Mouse (Mus musculus) midbrain, embryonic 11.5 days (tissue): ENCODE results near the gene Mark3. TPM values are rescaled to one million over a fixed set of nuclear protein-coding genes. Genes with fewer than 3 reads are reported as not detected.
"Not testable (repeated sequence)": the region's sequence is repeated elsewhere in the genome, so short reads cannot be mapped to it uniquely, and the experiment has no call there.

Experiments used
- ATAC-seq: fragments of 200-750 bp; cut with Nextera tagmentation; 2 replicates; pipeline ENCODE4 v1.8.0; 2017; ENCODE audit warnings: moderate TSS enrichment, moderate library complexity; ENCODE audit not compliant: low FRiP score
- DNase-seq: peaks from one replicate; pipeline ENCODE4 v3.0.0; 2015; ENCODE audit warnings: low spot score; ENCODE audit errors: missing footprints
- H3K27ac ChIP-seq: fragments of 300-500 bp; sonication (generic); 2 replicates; pipeline ENCODE4 v1.5.1; 2014; ENCODE audit warnings: low read depth, low read length
- H3K27me3 ChIP-seq: fragments of 300-500 bp; sonication (generic); 2 replicates; pipeline ENCODE4 v1.6.1; 2014; ENCODE audit warnings: mild to moderate bottlenecking, low read length, moderate library complexity, mixed read lengths; ENCODE audit not compliant: control insufficient read depth, insufficient read depth
- H3K36me3 ChIP-seq: fragments of 300-500 bp; sonication (generic); 2 replicates; pipeline ENCODE4 v1.6.1; 2014; ENCODE audit warnings: mild to moderate bottlenecking, low read length, moderate library complexity, mixed read lengths; ENCODE audit not compliant: control insufficient read depth, insufficient read depth
- H3K4me1 ChIP-seq: fragments of 300-500 bp; sonication (generic); 2 replicates; pipeline ENCODE4 v1.6.1; 2014; ENCODE audit warnings: low read length; ENCODE audit not compliant: control insufficient read depth, insufficient read depth
- H3K4me2 ChIP-seq: fragments of 300-500 bp; sonication (generic); 2 replicates; pipeline ENCODE4 v1.6.1; 2014; ENCODE audit warnings: mild to moderate bottlenecking, moderate library complexity
- H3K4me3 ChIP-seq: fragments of 300-500 bp; sonication (generic); 2 replicates; pipeline ENCODE4 v1.5.1; 2014; ENCODE audit warnings: low read depth, low read length
- H3K9ac ChIP-seq: fragments of 300-500 bp; sonication (generic); 2 replicates; pipeline ENCODE4 v1.6.1; 2014; ENCODE audit warnings: low read length
- H3K9me3 ChIP-seq: fragments of 300-500 bp; sonication (generic); 2 replicates; pipeline ENCODE4 v1.6.1; 2016; ENCODE audit warnings: low read length; ENCODE audit not compliant: control insufficient read depth
- WGBS: fragments of 180-500 bp; shearing (Covaris S2); extraction: QIAGEN DNeasy Blood & Tissue Kit; methylation state at CpG from one replicate; pipeline ENCODE4 v1.1.7; 2014; 5-methylcytosine and 5-hydroxymethylcytosine counted together
- polyA plus RNA-seq: library from polyadenylated mRNA; unstranded; fragments of >200 nt; fragmentation: Nextera tagmentation; extraction: Ambion mirVana; gene quantifications from 2 replicates; pipeline ENCODE4 v1.2.1, GENCODE M21; 2014

Gene Mark3
- polyA plus RNA-seq, 1 experiment from 2014 or later: 73.7 TPM

DNA sequence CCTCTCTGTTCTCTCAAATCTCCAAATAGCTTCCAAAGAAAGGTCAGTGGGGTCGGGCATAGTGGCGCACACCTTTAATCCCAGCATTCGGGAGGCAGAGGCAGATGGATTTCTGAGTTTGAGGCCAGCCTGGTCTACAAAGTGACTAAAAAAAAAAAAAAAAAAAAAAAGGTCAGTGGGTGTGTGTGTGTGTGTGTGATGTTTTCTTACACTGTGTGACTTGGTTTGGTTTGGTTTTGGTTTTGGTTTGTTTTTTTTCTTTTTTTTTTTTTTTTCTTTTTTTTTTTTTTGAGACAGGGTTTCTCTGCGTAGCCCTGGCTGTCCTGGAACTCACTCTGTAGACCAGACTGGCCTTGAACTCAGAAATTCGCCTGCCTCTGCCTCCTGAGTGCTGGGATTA is 18.4 kb upstream of the Mark3 start:
- not testable (repeated sequence) for H3K4me3 ChIP-seq, H3K9ac ChIP-seq, H3K4me2 ChIP-seq, ATAC-seq, H3K36me3 ChIP-seq, H3K4me1 ChIP-seq, DNase-seq, H3K27me3 ChIP-seq, H3K9me3 ChIP-seq, H3K27ac ChIP-seq
- 74% methylated on average over 5 of the region's 5 CpGs for WGBS

DNA sequence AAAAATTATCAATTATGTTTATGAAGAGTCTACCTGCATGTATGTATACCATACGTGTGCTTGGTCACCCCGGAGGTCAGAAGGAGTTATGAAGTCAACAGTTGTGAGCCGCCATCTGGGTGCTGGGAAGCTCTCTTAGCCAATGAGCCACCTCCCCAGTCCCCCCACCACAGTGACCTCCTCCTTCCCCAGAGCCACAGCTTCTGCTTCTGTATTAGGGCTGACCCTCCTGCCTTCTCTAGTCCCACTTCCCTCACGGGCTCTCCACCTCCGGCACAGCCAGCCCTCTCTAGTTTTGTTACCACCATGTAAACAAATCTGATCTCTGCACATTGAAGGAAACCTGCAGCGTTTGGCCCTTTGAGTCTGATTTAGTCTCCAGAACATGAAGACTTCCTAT is 16.8 kb upstream of the Mark3 start:
- H3K4me3 ChIP-seq: no peak overlapping the region
- H3K9ac ChIP-seq: no peak overlapping the region
- no peak for DNase-seq
- H3K9me3 ChIP-seq: no peaks in the 10 kb centered on the region
- no peak overlapping the region for H3K27ac ChIP-seq
- no peaks in the 10 kb centered on the region for H3K4me1 ChIP-seq
- WGBS: 66% methylated on average over 6 of the region's 6 CpGs
- ATAC-seq: no peak
- H3K4me2 ChIP-seq: no peak overlapping the region
- H3K36me3 ChIP-seq: no peaks in the 10 kb centered on the region
- H3K27me3 ChIP-seq: no peaks in the 10 kb centered on the region

DNA sequence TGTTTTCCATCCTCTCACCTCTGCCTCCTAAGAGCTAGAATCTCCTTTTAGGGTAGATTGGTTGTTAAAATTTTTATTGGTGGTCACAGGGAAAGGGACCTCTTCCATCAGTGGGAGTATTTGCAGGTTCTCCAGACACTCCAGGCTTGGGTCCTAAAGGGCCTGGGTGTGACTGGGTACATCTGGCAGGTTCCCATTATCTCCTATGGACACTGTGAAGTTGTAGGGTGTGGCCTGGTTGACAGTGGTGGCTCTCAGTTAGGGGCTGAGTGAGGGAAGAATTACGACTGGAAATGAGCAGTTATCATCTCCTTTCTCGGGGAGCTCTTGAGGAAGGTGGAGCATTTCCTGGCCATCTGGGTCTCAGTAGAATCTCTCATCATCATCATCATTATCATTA is 15.7 kb upstream of the Mark3 start:
- no peaks in the 10 kb centered on the region for H3K4me1 ChIP-seq
- 70% methylated on average over 2 of the region's 2 CpGs for WGBS
- no peaks in the 10 kb centered on the region for H3K9me3 ChIP-seq
- ATAC-seq (no peak), DNase-seq (no peak)
- H3K27ac ChIP-seq: no peak overlapping the region
- H3K27me3 ChIP-seq: no peaks in the 10 kb centered on the region
- no peak overlapping the region for H3K4me2 ChIP-seq
- H3K9ac ChIP-seq: no peak overlapping the region
- no peak overlapping the region for H3K4me3 ChIP-seq
- H3K36me3 ChIP-seq: no peaks in the 10 kb centered on the region

DNA sequence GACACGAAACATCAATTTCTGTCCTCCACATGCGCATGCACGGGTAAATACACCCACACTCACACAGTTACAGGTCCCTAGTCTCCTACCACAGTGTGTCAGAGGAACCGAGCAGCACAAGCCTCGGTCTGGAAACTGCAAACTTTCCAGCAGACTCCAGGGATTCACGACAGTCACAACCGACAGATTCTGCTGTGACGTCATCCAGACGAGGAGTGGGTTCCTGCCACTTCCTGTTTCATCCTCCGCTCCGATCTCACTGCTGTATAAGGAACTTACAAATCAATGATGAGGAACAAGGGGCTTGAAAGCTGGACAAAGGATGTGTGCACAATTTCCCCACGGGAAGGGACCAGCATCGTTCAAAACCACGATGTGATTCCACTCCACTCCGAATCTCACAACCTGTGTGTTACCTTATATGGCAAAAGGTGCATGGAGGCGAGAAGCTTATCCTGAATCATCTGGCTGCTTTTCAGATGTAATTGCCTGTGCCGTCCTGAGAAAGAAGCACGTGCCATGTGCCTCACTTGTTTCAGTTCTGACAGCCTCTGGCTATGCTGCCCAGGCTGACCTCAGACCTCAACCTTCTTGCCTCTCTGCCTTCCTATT is 14.6 kb upstream of the Mark3 start:
- Histone ChIP-seq H3K27me3 (no peaks in the 10 kb centered on the region), H3K4me2 (no peak overlapping the region), H3K27ac (no peak overlapping the region), H3K9me3 (no peaks in the 10 kb centered on the region), H3K4me1 (no peaks in the 10 kb centered on the region), H3K36me3 (no peaks in the 10 kb centered on the region), H3K9ac (0 out of 2 replicates have a peak overlapping the region, but pooled peaks have one; percentile 16), H3K4me3 (no peak overlapping the region)
- WGBS: 69% methylated on average over 18 of the region's 18 CpGs
- DNase-seq: no peak
- ATAC-seq: no peak

DNA sequence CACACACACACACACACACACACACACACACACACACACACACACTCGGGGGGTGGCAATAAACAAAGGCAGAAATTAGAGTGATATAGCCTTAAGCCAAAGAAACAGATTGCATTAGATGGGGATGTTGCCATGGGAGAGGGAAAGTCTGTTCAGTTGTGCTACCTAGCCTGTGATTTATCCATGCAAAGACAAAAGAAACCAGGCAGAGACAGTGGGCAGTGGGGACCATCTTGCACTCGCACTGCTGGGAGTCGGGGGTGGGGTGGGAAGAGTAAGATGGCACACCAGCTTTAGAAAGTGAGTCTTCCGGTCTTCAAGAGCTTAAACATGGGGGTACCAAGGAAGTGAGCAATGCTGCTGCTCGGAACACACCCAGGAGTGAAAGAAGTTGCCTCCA is 14.0 kb upstream of the Mark3 start:
- Histone ChIP-seq H3K27ac (no peak overlapping the region), H3K4me3 (no peak overlapping the region), H3K36me3 (no peaks in the 10 kb centered on the region), H3K4me2 (no peak overlapping the region), H3K9me3 (no peaks in the 10 kb centered on the region), H3K27me3 (no peaks in the 10 kb centered on the region), H3K4me1 (no peaks in the 10 kb centered on the region), H3K9ac (no peak overlapping the region)
- WGBS: 70% methylated on average over 5 of the region's 5 CpGs
- DNase-seq (no peak), ATAC-seq (no peak)

DNA sequence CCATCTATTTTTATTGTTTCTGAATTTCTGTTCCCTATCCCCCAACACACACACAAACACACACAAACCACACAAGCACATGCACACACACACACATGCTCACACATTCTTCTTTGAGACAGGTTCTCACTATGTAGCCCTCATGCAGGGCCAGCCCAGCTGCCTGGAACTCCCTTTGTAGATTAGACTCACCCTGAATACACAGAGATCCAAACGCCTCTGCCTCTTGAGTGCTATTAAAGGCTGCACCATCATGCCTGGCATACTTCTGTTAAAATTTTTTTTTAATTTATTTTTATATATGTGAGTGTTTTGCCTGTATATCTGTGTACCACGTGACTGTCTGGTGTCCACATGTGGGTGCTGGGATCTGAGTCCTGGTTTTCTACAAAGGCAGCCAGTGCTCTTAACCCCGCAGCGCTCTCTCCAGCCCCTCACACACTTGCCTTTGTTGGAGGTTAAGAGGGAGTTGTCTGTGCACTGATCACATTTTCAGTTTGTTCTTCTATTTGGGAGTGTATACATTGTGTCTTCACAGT is 12.0 kb upstream of the Mark3 start:
- Histone ChIP-seq H3K9ac (no peak overlapping the region), H3K4me1 (no peaks in the 10 kb centered on the region), H3K4me3 (no peak overlapping the region), H3K36me3 (no peaks in the 10 kb centered on the region), H3K27me3 (no peaks in the 10 kb centered on the region), H3K27ac (no peak overlapping the region), H3K9me3 (no peaks in the 10 kb centered on the region), H3K4me2 (no peak overlapping the region)
- 49% methylated on average over 4 of the region's 4 CpGs for WGBS
- ATAC-seq (no peak), DNase-seq (no peak)

DNA sequence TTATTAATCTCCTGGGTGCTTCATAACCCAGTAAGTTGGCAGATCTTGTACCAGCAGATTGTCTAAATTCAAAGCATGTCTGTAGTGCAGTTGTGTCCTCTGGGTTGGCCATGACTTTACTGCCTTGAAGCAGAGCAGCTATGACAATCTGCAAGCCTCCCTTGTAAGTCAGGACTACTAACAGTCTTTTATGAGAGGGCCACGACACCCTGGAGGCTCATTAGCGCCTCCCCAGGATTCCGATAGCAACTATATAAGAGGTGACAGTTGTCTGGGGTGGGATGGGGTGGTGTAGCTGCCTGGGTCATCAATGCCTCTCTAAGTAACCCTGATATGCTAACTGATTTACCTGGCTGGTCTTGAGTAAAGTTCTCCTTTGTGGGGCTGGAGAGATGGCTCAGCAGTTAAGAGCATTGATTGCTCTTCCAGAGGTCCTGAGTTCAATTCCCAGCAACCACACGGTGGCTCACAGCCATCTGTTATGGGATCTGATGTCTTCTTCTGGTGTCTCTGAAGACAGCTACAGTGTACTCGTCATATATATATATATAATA is 11.2 kb upstream of the Mark3 start:
- Histone ChIP-seq H3K9ac (no peak overlapping the region), H3K4me3 (no peak overlapping the region), H3K9me3 (no peaks in the 10 kb centered on the region), H3K27me3 (no peaks in the 10 kb centered on the region), H3K4me2 (no peak overlapping the region), H3K4me1 (no peaks in the 10 kb centered on the region), H3K27ac (no peak overlapping the region), H3K36me3 (no peaks in the 10 kb centered on the region)
- 47% methylated on average over 5 of the region's 5 CpGs for WGBS
- no peak for DNase-seq
- no peak for ATAC-seq

DNA sequence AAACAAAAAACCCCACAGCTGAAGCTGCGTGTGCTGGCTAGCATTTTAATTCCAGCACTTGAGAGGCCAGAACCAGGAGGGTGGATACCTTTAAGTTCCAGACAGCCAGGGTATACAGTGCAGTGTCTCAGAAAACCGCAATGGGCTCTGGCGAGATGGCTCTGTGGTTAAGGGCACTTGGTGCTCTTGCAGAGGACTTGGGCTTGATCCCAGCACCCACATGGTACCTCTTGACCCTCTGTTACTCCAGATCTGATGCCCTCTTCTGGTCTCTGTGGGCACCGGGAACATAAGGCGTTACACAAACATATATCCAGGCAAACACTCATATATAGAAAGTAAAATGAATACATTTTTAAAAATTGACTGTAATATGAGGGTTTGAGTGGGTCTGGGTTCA is 9.0 kb upstream of the Mark3 start:
- WGBS: 86% methylated on average over 5 of the region's 5 CpGs
- Histone ChIP-seq H3K27ac (no peak overlapping the region), H3K4me3 (no peak overlapping the region), H3K4me1 (no peaks in the 10 kb centered on the region), H3K36me3 (no peaks in the 10 kb centered on the region), H3K4me2 (no peak overlapping the region), H3K9me3 (no peaks in the 10 kb centered on the region), H3K9ac (no peak overlapping the region), H3K27me3 (no peaks in the 10 kb centered on the region)
- DNase-seq (no peak), ATAC-seq (no peak)

DNA sequence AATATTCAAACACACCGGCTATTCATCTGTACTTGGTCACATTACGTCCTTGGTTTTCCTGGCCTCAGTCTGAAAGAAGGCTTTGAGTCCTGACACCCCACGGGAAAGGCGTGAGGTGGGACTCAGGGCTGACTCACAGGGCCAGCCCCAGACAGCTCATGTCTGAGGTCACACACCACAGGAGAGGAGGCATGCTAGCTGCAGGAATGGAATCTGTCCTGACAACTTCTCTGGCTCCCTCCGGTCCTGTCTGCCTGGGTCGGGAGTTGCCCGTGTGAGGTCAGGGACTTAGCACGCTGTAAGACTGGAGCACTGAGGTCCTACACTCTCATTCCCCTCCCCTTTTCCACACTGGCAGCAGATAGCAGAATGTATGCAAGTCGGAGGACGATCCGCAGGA is 5.5 kb upstream of the Mark3 start:
- H3K9me3 ChIP-seq: no peaks in the 10 kb centered on the region
- no peak overlapping the region for H3K4me3 ChIP-seq
- H3K4me2 ChIP-seq: no peak overlapping the region
- no peaks in the 10 kb centered on the region for H3K27me3 ChIP-seq
- no peaks in the 10 kb centered on the region for H3K36me3 ChIP-seq
- ATAC-seq (no peak), DNase-seq (no peak)
- 74% methylated on average over 11 of the region's 11 CpGs for WGBS
- peaks cover 6% of the 10 kb centered on the region; the same call in 1 of the 2 replicates for H3K4me1 ChIP-seq
- H3K9ac ChIP-seq: no peak overlapping the region
- H3K27ac ChIP-seq: no peak overlapping the region
